Mouse (Mus musculus): ENCODE measurements around the gene Sf1. TPM values are rescaled to one million over a fixed set of nuclear protein-coding genes. Genes with fewer than 3 reads are reported as not detected.

Gene Sf1
- total RNA-seq, 2 experiments from 2014 or later: 150 to 183 TPM

GRCm38 (mm10) chr19:6418233-6418879 is 54.9 kb downstream of the Sf1 start, which contains the start of gene Nrxn2:
TSS of gene Nrxn2 (plus strand) at chr19:6418731.
- DNase-seq (ENCODE audit: low spot score in 2 of 2): peak; percentile 72 to 81

DNA sequence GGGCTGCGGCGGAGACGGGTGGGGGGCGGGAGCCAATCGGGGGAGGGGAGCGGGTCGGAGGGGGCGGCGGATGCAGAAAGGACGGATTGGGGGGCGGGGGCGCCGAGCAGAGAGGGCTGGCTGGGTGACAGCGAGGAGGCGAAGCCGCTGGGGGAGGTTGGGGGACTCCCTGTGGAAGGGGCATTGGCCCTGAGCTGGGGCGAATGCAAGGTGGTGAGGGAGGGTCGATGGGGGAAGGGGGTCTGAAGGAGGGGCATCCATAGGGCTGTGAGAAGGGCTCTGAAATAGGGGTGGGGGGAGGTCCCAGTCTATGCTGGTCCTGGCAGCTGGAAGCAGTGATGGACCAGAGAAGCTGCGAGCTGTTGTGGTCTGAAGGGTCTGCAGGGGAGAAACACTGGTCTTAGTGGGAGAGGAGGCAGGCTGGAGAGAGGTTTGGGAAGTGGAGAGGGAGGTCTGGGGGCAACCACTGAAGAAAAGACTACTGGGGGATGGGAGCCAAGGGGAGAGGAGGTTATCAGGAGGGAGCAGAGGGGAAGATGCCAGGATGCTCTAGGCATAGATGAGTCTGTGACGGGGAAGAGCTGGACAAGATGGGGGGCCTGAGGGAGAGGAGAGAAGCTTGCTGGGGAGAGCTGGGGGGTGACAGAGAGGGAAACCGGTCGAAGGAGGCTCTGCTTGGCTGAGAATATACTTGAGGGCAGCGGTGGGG is 55.6 kb downstream of the Sf1 start:
- no peak for DNase-seq (ENCODE audit: low spot score in 2 of 2)

- no peak for DNase-seq (ENCODE audit: low spot score in 2 of 2)
Measured at GRCm38 (mm10) chr19:6419805-6420310, 56.4 kb downstream of the Sf1 start.

DNA sequence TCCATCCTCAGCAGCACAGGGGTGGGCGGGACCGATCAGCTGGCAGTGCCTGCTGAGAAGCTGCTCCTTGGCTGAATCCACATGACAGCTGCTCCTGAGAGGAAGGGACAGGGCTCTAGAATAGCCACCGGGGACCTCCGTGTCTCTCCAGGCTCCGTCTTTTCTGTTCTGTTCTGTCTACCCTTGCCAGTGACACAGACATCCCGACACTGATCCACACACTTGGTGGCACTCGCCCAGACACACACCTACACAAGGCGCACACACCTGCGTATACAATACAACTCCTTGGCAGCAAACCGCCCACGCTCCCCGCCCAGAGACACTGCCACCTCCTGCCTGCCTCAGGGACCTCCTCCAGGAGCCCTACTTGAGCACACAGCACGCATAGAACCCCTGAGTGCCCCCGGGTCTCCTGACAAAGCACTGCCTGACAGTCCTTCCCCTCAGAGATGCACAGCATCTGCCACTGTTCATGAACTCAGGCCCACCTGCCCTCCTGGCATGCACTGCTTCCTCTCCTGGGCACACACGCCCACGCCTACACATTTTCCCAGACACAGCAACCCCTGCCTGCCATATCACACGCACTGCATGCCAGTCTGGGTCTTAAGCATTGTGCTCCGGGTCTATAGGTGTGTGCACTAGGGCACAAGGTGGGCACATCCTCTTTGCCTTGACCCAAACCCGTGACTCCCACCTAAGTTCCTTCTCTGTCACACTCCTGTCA is 57.2 kb downstream of the Sf1 start:
- DNase-seq (ENCODE audit: low spot score in 2 of 2): no peak

DNA sequence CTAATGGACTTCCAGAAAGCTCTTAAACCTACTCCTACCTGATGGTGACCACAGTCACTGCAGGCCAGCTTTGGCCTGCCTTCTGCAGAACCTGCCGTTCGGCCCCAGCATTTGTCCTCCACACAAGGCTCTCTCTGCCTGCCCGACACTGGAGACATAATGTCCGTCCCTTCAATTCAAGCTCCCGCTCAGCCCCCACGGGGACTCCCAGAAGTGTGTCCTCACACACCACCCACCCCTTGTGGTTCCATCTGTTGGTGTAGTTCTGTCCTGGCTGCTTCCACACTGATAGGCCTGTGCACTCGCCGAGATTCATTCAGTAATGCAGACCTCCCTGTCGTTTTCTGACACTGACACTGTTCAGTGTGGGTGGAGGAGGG is 57.7 kb downstream of the Sf1 start:
- DNase-seq (ENCODE audit: low spot score in 2 of 2): no peak

DNA sequence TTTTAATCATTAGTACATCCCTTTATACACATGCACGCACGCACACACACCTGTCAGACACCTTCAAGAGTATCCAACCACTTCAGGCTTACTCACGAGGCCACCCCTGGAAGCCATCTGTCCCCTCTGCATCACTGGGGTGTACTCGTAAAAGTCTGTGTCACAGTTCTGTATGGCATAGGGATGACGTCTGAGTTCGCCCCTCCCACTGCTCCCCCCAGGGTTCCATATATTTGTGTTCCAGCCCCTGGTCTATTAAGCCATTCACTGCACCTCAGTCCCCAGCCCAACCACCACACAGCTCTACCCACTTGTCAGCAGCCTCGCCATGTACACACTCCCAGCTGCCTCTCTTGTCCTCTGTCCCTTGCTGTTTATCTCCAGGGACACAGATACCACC is 58.5 kb downstream of the Sf1 start:
- no peak for DNase-seq (ENCODE audit: low spot score in 2 of 2)

DNA sequence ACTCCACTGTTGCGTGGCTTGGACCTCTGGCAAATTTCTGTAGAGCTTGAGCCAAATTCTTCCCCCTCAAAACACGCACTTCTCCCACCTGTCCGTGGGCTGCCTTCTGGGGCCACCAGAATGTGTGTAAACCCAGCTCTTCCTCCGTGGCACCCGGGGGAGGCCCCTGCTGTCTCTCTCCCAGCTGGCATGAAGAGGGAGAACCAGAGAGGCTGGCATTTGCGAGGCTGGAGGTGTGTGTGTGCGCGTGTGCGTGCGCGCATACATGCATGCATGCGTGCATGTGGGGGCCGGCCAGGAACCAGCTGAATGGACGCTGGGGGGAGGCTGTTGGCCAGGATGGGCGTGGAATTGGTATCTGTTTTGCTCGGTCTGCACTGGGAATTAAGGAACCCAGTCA is 59.8 kb downstream of the Sf1 start:
- no peak for DNase-seq (ENCODE audit: low spot score in 2 of 2)

- DNase-seq (ENCODE audit: low spot score in 2 of 2): no peak
Measured at GRCm38 (mm10) chr19:6424137-6424881, 60.8 kb downstream of the Sf1 start.

DNA sequence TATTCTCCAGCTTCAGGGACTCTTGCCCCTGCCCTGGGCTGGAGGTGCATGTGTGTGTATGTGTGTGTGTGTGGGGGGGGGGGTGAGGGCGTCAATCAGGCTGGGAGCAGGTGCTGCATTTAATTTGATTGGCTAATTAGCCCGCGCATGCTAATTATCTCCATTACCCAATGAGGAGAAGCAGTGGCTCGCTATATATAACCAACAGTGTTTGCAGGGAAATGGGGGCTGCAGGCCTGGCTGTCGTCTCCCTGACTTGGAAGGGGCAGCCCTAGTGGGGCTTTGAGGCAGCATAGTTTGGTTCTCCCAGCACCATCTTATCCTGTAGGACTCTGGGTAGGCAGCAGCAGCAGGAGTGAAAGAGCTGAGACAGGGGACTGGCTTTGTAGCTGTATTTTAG is 62.1 kb downstream of the Sf1 start:
- no peak for DNase-seq (ENCODE audit: low spot score in 2 of 2)

DNA sequence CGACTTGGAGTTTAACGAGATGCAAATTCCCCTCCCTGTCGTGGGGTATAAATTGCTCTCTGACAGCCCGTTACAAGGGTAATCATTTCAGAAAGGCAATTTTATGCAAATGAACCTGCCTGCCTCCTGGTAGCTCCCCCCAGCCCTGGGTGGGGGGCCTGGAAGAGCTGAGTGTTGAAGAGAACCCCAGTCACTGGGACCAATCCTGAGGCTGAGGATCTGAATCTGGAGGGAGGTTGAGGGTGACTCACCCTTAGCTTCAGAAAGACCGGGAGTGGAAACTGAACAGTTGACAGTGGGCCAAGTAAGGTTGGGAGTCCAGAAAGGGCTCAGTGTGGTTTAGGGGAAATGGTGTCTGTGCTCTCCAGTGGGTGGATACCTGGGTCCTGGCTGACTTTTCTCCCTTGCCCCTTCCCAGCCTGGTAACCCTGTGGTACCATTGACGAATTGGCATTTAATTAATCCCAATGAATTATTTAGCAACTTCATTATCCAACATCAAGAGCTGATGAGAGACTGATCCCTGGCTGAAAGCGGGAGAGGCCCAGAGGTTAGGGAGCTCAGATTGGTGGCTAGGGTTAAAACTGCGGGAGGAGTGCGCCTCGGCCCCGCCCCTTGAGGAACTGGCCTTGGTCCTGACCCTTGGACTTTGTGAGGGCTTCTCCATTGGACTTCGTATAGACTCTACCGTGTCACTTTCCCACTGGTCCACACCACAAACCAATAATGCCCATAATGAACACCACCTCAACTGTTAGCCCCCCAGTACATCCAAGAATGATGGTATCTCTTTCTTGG is 63.4 kb downstream of the Sf1 start:
- peak in 1 of 2 experiments; percentile 59 for DNase-seq (ENCODE audit: low spot score in 2 of 2)

Small RNA genes lying within 50 kb of the gene (microRNA-seq; reads per million reads assigned to microRNA genes)
- not detected for gene Mir6989

Other genes with a start within 250 kb of the Sf1 start
- 10 to 100 TPM; 14.8 to 16.2 TPM for gene Sac3d1, start 245.0 kb upstream of the Sf1 start, total RNA-seq (2021)
- gene Snx15, start 235.4 kb upstream of the Sf1 start, total RNA-seq (2021): 10 to 100 TPM; 16.2 to 17.1 TPM
- gene Batf2, start 222.7 kb upstream of the Sf1 start, total RNA-seq (2021): under 1 TPM; 0.26 to 0.42 TPM
- 10 to 100 TPM; 60.2 to 61.7 TPM for gene Arl2, start 222.1 kb upstream of the Sf1 start, total RNA-seq (2021)
- not detected for gene Majin, start 179.3 kb upstream of the Sf1 start, total RNA-seq (2021)
- not detected for gene Gpha2, start 137.3 kb upstream of the Sf1 start, total RNA-seq (2021)
- gene Ppp2r5b, start 127.8 kb upstream of the Sf1 start, total RNA-seq (2021): 10 to 100 TPM; 26.2 to 26.4 TPM
- 10 to 100 TPM; 15.5 to 16.7 TPM for gene Atg2a, start 122.0 kb upstream of the Sf1 start, total RNA-seq (2021)
- 10 to 100 TPM; 91.3 to 93.9 TPM for gene Ehd1, start 87.0 kb upstream of the Sf1 start, total RNA-seq (2021)
- gene Cdc42bpg, start 57.2 kb upstream of the Sf1 start, total RNA-seq (2021): 1 to 10 TPM; 6.9 to 7.7 TPM
- gene Men1, start 28.7 kb upstream of the Sf1 start, total RNA-seq (2021): 10 to 100 TPM; 23.6 to 24.5 TPM
- gene Map4k2, start 22.6 kb upstream of the Sf1 start, total RNA-seq (2021): 10 to 100 TPM; 18.4 to 21.4 TPM
- gene Pygm, start 20.7 kb downstream of the Sf1 start, total RNA-seq (2021): 1,000 to 10,000 TPM; 2,079 to 2,155 TPM
- 10 to 100 TPM; 37.4 to 40.2 TPM for gene Rasgrp2, start 35.6 kb downstream of the Sf1 start, total RNA-seq (2021)
- 1 to 10 TPM; 3.4 to 3.7 TPM for gene Nrxn2, start 55.0 kb downstream of the Sf1 start, total RNA-seq (2021)
- gene Slc22a12, start 179.3 kb downstream of the Sf1 start, total RNA-seq (2021): not detected